Mouse (Mus musculus): ENCODE measurements around the gene Zfp597.

- TF ChIP-seq CTCF (IDR thresholded peaks at IDR 0.05; ENCODE audit: extremely low read depth, insufficient read depth, low read length) (no peak), POLR2A (IDR thresholded peaks at IDR 0.05; ENCODE audit: extremely low read depth, insufficient read depth, low read length) (no peak)
Observed at GRCm38 (mm10) chr16:3891621-3892295, 7.4 kb upstream of the Zfp597 start.

All from cortical plate, adult 2 months (tissue).